Mouse (Mus musculus) erythroblast, embryonic 14.5 days (primary cell): ENCODE data around the gene Esyt1.

Experiments used
- GATA1 ChIP-seq: IDR thresholded peaks from 2 replicates; pipeline ENCODE4 v1.6.1; 2012; ENCODE audit warnings: low read length, inconsistent platforms, mixed read lengths
- TAL1 ChIP-seq: IDR thresholded peaks from 3 replicates; pipeline ENCODE4 v1.6.1; 2012; ENCODE audit warnings: low read length, inconsistent platforms, mixed read lengths

DNA sequence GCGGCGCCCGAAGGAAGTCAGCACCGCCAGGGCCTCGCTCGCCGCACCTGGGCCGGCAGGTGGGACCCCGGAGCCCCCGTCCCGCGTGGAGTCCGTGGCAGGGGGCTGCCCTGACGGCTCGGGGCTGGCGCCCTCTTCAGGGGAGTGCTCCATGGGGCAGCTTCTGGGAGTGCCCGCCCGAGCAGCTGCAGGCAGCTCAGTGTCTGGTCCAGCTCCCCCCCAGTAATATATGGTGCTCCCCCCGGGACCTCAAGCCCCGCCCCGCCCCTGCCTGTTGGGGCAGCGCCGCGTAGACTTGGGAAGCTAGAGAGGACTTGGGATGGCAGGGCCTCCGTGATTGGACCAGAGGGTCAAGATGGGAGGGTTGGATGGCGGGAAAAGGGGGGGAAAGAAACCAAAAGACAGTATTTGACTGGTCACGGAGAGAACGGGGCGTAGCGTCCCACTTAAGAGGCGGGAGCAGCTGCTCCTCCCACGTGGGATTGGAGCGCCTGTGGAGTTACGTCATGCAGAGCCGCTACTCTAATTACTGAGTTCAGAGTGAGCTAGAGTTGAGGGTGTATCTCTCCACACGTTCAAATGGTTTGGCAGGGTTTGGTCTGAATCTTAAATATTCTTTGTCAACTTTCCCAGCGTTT, at the start of gene Esyt1:
- TF ChIP-seq GATA1 = no peak
- TF ChIP-seq TAL1 = no peak
